Mouse (Mus musculus): Measurements from ENCODE around the gene 1700025C18Rik. TPM values are rescaled to one million over a fixed set of nuclear protein-coding genes. Genes with fewer than 3 reads are reported as not detected.

The 1700025C18Rik gene
- total RNA-seq (2015) (not detected in 2 replicates), total RNA-seq (2017) (not detected in 2 replicates)

DNA sequence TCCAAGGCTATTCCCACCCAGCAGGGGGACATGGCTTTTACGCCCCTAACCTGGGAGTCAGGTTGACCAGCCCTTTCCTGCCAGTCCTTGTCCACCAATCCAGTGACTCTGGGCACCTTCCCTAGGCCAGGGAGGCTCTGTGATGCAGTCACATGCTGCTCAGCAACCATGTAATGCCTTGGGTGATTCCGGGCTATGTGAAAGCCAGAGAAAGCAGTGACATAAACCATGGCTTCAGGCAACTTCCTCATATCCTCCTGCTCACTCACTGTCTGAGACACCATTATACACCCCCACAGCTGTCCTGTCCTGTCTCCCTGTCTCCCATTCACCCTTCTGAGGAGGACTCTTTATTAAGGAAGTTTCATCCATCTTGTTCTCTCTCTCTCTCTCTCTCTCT, at the start of gene 1700025C18Rik:
Gene 1700025C18Rik (minus strand): TSS at position 101 of the 400 bp plus-strand sequence.
- ATAC-seq (ENCODE audit: poor library complexity, severe bottlenecking): no peak

DNA sequence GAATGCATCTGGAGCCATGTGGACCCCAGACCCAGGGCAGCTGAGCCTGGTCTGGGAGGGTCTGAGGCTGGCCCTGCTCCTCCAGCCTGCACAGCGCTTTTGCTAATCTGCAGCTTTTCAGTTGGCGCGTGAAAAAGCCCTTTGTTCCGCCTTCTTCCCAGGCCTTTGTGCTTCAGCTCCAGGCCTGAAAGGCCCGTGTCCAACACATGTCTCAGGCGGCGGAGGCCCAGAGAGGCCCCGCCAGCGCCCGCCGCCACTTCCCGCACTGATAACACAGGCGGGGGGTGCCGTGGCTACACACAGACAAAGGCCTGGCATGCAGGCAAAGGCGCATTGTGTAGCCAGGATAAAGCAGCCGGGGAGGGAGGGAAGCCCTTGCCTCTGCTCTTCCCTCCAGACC, 45.5 kb upstream of the 1700025C18Rik start:
- no peak for ATAC-seq (ENCODE audit: poor library complexity, severe bottlenecking)

DNA sequence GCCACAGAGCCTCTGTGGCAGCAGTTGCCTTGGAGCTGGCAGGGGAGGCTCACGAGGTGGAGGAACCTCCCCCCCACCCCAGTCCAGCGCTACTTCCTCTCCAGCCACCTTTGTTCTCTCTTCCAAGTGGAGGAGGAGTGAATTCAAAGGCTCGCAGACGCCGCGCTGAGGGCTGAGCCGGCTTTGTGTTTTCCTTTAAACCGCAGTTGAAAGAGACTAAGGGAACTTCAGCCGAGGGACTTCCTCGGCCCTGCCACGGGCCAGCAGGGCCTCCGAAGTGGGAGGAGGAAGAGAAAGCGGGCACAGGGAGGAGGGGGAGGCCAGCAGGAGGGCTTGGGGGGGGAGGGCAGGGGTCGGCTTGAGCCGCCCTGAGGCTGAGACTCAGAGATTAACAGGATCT, 43.0 kb upstream of the 1700025C18Rik start:
- peak; percentile 38 for ATAC-seq (ENCODE audit: poor library complexity, severe bottlenecking)

- ATAC-seq (ENCODE audit: poor library complexity, severe bottlenecking): no peak
Measured at GRCm38 (mm10) chr2:165131428-165131827, 40.9 kb upstream of the 1700025C18Rik start.

GRCm38 (mm10) chr2:165129189-165129588, 38.6 kb upstream of the 1700025C18Rik start:
- no peak for ATAC-seq (ENCODE audit: poor library complexity, severe bottlenecking)

GRCm38 (mm10) chr2:165126896-165127562, 36.5 kb upstream of the 1700025C18Rik start:
- no peak for ATAC-seq (ENCODE audit: poor library complexity, severe bottlenecking)

DNA sequence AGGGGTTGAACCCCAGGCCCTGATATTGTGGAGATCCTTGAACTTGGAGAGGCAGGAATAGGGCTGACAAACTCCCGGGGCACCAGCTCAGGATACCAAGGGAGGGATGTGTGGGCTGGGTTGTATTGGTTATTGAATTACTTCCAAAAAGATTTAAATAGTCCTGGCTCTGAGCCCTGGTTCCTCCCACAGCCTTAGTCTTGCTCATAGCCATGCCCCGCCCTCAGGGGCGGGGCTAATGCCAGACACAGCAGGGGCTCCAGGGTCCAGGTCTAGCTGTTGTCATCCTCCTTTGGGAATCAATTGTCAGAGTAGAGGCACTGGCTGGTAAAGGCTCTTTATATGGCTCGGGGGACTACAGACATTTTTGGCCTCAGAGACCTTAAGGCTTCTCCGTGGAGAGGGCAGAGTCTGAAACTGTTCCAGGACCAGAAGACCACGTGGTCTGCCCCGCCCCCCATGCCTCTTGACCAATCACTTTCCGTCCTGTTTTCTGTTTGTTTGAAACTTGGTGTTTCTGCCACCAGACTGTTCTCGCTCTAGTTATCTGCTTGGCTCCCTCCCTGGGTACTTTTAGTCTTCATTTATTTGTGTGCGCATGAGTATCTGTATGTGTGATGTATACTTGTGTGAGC, 30.8 kb upstream of the 1700025C18Rik start:
- ATAC-seq (ENCODE audit: poor library complexity, severe bottlenecking): no peak

DNA sequence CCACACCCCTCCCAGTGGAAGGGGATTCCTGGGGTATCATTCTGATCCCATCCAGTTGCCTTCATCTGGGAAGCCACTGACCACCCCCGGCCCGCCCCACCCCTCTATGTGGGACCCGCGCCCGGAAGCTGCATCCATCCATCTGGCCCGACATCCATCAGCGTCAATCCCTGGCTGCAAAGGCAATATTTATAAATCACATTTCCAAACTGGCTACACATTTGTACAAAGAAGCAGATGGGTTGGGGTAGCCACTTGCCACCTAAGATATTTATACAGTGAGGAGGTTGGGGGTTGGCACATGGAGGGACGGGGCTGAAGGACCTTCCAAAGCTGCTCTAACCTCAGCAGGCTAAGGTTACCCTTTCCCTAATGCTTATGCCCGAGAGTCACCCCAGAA, 30.2 kb upstream of the 1700025C18Rik start:
- ATAC-seq (ENCODE audit: poor library complexity, severe bottlenecking): no peak

GRCm38 (mm10) chr2:165113733-165114132, 23.2 kb upstream of the 1700025C18Rik start:
- no peak for ATAC-seq (ENCODE audit: poor library complexity, severe bottlenecking)

GRCm38 (mm10) chr2:165112149-165112548, 21.6 kb upstream of the 1700025C18Rik start:
- ATAC-seq (ENCODE audit: poor library complexity, severe bottlenecking): peak; percentile 95

GRCm38 (mm10) chr2:165106585-165106984, 16.0 kb upstream of the 1700025C18Rik start:
- ATAC-seq (ENCODE audit: poor library complexity, severe bottlenecking): no peak

DNA sequence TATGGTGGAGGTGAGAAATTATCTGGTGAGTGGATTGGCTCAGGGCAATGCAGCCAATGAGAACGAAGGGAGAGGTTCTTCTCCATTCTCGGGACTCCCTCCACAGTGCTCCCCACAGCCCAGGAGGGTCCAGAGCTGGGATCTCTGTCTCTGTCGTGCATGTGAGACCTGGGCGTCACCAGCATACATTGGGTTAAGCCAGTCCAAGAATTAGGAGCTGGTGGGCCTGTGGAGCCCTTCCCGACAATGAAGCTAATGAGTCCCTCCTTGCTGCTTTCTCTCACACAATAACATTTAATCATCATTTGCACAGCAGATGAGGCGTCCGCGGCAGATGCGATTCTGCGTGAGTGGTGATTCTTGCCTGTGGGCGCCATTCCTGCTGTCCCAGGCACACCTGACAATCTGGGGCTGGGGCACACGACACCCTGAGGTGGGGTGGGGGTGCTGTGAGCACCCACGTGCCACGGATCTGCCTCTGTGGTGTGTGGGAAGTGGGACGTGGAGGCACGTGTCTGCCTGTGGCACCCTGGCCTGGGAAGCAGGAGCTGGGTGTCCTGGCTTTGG, 15.0 kb upstream of the 1700025C18Rik start:
- no peak for ATAC-seq (ENCODE audit: poor library complexity, severe bottlenecking)

DNA sequence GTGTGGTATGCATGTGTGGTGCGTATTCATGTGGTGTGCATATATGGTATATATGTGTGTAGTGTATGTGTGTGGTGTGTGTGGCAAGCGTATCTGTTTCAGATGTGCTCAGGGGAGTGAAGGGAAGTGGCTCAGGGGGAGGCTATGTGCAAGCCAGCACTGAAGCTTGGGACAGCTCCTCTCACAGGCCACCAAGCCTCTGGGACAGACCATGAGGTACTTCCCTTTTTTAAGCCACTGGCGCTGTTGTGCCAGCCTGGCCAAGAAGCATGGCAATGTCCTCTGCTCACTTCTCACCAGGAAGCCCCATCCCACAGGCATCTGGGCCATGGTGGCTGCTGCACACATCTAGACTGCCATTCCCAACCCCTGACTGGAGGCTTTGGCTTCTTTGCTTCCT, 12.4 kb upstream of the 1700025C18Rik start:
- peak; percentile 59 for ATAC-seq (ENCODE audit: poor library complexity, severe bottlenecking)

DNA sequence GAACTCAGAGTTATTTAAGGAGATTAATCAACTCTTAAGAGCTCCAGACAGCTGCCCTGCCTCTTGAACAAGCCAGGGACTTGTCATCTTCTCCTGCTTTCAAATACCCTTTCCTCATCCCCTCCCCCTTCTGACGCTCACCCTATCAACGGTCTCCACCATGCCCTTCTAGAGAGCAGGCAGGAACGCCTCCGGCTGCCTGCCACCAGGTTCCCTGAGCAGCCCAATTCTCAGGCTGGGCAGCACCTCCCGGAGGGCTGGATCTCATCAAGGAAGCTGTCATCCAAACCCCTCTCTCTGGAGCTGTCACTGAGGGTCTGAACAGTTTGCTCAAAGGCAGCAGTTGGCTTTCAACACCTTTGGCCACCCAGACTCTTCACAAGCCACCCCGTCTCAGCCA, 10.2 kb upstream of the 1700025C18Rik start:
- no peak for ATAC-seq (ENCODE audit: poor library complexity, severe bottlenecking)

GRCm38 (mm10) chr2:165098861-165099260, 8.3 kb upstream of the 1700025C18Rik start:
- ATAC-seq (ENCODE audit: poor library complexity, severe bottlenecking): no peak

DNA sequence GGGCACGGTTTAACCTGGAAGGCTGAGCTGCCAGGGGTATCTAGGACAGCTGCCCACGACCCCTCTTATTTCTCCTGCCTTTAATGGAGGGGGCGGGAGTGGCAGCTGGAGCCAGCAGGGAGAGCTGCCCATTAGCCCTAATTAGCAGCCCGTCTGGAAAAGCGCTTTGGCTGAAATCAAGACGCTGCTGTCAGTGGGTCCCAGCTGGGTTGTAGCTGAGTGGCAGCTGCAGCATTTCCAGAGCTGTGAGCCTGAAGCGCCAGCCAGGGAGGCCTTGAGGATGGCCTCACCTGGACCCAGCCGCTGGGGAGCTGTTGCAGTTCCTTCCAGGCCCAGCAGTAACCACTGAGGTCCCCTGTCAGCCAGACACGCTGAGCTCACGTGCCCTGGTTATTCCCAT, 5.8 kb upstream of the 1700025C18Rik start:
- ATAC-seq (ENCODE audit: poor library complexity, severe bottlenecking): no peak

DNA sequence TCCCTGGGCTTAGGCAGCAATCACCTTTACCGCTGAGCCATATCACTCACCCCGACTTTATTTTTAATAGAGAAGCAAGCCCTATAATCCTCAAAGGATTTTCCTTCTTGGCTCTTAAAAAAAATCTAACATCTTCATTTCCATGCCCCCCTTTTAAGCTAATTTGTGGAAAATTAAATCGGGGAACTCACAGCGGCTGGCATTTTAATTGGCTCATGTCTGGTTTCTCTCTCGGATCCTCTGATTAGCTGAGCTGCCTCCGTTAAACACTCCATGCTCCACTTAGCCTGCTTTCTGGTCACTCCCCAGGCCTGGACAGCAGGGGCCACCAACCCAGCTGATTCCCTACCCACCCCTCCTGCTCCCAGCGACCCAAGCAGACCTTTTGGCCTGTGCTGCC, 1.8 kb upstream of the 1700025C18Rik start:
- no peak for ATAC-seq (ENCODE audit: poor library complexity, severe bottlenecking)

DNA sequence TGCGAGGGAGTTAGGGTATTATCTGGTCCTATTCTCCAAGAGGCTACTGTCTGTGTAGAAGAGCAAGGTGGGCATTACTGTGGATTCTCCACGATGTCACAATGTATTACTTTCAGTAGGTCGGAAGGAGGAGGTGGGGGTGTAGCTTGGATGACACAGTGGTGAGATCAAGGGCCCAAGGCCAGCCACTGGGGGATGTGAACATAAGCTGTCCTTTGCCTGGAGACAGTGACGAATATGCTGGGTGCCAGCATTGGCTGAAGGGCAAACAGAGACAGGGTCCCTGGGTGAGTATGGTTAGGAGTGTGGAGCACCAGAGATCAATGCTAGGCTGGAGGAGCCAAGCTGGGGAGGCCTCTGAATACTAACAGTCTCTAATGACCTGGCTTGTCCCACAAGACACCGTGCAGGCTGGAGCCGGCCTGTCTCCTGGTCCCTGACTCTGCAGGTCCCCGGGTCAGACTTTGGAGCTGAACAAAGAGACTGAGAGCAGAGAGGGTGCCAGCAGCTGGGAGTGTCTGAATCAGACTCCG, 949 bp upstream of the 1700025C18Rik start:
- no peak for ATAC-seq (ENCODE audit: poor library complexity, severe bottlenecking)

DNA sequence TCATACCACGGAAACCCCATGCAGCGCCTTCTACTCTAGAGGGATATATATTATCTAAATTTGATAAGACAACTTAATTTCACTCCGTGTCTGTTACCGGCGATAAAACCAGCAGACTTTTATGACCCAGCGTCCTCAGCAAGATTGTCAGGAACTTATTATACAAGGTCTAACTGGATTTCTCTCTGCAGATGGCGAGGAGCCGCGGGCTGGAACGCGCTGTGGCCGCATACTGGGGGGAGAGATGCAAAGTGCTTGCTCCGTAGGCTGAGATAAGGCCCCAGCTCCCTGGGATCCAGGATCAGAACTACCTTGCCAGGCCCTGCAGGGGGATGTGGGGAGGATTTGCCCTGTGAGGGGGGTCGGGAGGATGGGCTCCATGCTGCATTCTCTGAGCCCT, 1.1 kb downstream of the 1700025C18Rik start:
- ATAC-seq (ENCODE audit: poor library complexity, severe bottlenecking): no peak

DNA sequence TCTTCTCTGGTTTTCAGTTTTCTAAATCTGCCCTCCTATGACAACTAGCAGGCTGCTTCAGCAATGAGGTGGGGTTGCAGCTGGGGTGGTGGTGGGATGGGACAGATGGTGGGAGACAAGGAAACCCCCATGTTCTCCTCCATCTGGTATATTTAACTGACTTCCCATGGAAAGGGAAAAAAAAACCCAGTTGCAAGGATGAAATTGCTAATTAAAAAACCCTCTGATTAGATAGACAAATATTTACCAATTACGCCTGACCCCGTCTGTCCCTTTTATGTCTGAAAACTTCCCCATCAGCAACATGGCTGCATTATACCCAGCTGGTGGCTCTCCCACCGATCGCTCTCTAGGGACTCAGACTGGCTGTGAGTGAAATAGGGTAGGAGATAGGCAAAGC, 3.9 kb downstream of the 1700025C18Rik start:
- no peak for ATAC-seq (ENCODE audit: poor library complexity, severe bottlenecking)

- ATAC-seq (ENCODE audit: poor library complexity, severe bottlenecking): no peak
Measured at GRCm38 (mm10) chr2:165081257-165081656, 9.3 kb downstream of the 1700025C18Rik start.

GRCm38 (mm10) chr2:165080657-165081056, 9.9 kb downstream of the 1700025C18Rik start:
- ATAC-seq (ENCODE audit: poor library complexity, severe bottlenecking): no peak

Measured in megakaryocyte, adult 5-6 weeks (primary cell).